Mouse (Mus musculus) colon, adult 2 months (tissue): Measurements from ENCODE around the gene Ms4a1. TPM values are rescaled to one million over a fixed set of nuclear protein-coding genes. Genes with fewer than 3 reads are reported as not detected.

Source experiments
- polyA plus RNA-seq: library from polyadenylated mRNA; depleted of rRNA; stranded (reverse); fragments of >200 nt; gene quantifications from 2 replicates; pipeline ENCODE4 v1.2.3, GENCODE M21; 2012; rRNA removed

Ms4a1 gene
- polyA plus RNA-seq: 0.20 and 0.52 TPM in 2 replicates

DNA sequence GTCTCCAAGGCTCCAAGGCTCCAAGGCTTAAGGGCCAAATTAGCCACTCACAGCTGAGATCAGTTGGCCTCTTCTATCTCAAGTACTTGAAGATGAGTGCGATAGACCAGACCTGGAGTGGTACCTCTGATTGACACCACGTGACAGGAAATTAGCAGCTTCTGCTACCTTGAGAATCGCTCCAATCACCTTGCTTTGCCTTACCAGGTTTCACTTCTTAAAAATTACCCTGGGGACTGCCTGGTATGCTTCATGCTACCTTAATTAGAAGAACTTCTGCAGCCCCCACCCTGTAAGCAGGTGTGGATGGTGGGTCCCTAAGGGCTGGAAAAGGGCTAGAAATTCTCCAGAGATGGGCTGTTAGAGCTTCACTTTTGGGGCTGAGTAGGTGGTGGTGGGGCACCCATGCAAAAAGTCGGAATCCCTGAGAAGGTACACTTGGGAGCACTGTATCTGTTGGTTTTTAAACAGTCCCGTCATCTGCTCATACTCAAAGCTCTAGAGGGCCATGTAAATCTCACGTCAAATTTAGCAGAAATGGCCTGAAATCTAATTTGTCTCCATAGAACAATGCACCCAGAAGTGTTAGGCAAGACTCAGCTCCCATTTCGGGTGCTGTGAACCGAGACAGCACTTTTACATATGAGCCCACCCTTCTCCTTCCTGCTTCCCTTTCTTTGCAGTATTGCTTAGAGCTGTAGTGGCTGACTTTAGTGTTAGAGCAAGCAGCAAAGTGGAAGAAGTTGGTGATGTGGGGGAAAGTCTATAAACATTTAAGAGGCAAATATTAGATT is at the start of gene Ms4a1:
TSS of gene Ms4a1 (minus strand) at position 190 of the 794 bp plus-strand sequence.

DNA sequence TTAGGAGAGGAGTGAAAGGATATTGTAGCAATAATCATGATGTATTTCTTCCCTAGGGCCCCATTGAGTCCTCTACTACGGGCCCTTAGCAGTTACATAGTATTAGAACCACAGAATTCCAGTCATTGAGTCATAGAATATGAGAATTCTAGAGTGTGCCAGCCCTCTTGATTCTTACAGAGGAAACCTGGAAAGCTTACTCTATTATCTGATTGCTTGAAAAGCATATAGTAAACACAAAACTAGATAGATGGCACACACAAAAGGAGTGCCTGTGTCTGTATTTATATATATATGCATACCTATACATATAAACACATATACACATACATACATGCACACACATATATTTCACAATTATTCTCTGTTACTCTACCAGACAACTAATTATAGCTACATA is 48.3 kb upstream of the Ms4a1 start, which contains the start of gene Ms4a14:
TSS of gene Ms4a14 (minus strand) at position 101 of the 400 bp plus-strand sequence.

DNA sequence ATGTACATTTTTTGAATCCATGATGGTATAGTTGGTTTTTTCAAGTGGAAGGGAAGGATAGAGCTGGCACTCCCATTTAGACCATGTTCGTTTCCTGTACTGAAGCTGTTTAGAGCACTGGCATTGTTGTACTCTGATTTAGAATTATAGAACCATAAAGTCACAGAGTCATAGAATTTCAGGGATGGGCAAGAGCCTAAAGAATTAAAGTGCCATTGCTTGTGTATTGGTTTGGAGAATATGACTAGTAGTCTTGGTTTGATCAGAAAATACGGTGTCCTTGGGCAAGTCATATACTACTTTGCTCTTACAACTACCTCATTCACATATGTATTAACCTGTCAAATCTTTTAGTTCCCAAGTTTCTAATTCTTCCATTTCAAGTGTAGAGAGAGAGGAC is 17.7 kb upstream of the Ms4a1 start, which contains the start of gene Ms4a5:
TSS of gene Ms4a5 (minus strand) at position 101 of the 400 bp plus-strand sequence.

DNA sequence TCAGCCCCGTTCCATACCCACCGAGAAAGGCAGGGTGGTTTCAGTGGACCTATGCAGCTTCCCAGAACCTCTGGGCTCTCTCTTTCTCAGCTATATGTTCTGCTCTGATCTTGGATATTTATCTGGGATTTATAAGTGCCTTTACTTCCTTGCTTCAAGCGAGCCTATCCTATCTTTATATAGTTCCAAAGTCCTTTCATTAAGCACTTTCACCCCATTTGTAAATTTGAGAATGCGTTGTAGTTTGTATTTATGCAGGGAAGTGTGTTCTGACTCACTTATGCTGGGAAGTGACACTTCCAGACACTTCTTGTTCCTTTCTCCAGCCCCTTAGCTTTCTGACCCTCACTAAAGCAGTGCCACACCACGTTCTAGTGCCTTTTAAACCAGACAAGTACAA is 33.7 kb downstream of the Ms4a1 start, which contains the start of gene Ms4a12:
TSS of gene Ms4a12 (minus strand) at position 101 of the 400 bp plus-strand sequence.

Other genes with a start within 250 kb of the Ms4a1 start
- gene Ms4a18, start 248.2 kb downstream of the Ms4a1 start, polyA plus RNA-seq: 0.22 and 0.61 TPM in 2 replicates
- 591 and 756 TPM in 2 replicates for gene Ms4a8a, start 185.1 kb downstream of the Ms4a1 start, polyA plus RNA-seq
- not detected in 2 replicates for gene 1700017D01Rik, start 135.4 kb downstream of the Ms4a1 start, polyA plus RNA-seq
- not detected in 2 replicates for gene 1700025F22Rik, start 100.9 kb downstream of the Ms4a1 start, polyA plus RNA-seq
- gene Ms4a13, start 69.5 kb downstream of the Ms4a1 start, polyA plus RNA-seq: not detected in 2 replicates
- gene Ms4a12, start 33.8 kb downstream of the Ms4a1 start, polyA plus RNA-seq: 6.3 and 6.6 TPM in 2 replicates
- not detected in 2 replicates for gene Ms4a5, start 17.6 kb upstream of the Ms4a1 start, polyA plus RNA-seq
- 0.21 and 0.23 TPM in 2 replicates for gene Ms4a14, start 48.2 kb upstream of the Ms4a1 start, polyA plus RNA-seq
- 3.5 and 4.3 TPM in 2 replicates for gene Ms4a7, start 69.9 kb upstream of the Ms4a1 start, polyA plus RNA-seq
- 0.38 and 0.96 TPM in 2 replicates for gene Ms4a4a, start 109.3 kb upstream of the Ms4a1 start, polyA plus RNA-seq
- gene Ms4a4c, start 138.5 kb upstream of the Ms4a1 start, polyA plus RNA-seq: 0.16 TPM in 1 of 2 replicates, not detected in the other
- gene Ms4a4b, start 177.3 kb upstream of the Ms4a1 start, polyA plus RNA-seq: 0.59 and 1.1 TPM in 2 replicates
- 1.3 and 2.6 TPM in 2 replicates for gene Ms4a6c, start 203.1 kb upstream of the Ms4a1 start, polyA plus RNA-seq
- gene Gm8369, start 219.7 kb upstream of the Ms4a1 start, polyA plus RNA-seq: 0.41 TPM in 1 of 2 replicates, not detected in the other